In the genomic region with DNA sequence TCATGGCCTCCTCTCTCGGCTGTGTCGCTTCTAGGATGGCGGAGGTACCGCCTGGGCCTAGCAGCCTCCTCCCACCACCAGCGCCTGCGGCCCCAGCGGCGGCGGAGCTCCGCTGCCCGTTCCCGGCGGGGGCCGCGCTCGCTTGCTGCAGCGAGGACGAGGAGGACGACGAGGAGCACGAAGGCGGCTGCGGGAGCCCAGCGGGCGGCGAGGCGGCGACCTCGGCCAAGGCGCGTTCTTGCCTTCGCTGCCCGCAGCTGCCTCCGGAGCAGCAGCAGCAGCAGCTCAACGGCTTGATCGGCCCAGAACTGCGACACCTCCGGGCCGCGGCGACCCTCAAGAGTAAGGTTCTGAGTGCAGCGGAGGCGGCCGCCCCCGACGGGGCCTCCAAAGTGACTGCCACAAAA, we compare ENCODE assay signal across 8 mouse cellular contexts. TPM values are rescaled to one million over a fixed set of nuclear protein-coding genes. Genes with fewer than 3 reads are reported as not detected.
A peak's percentile ranks its signal among the peaks of the same experiment; 100 is the strongest.
DNase-seq lines count a peak whose midpoint lies in the region; ATAC-seq lines count a peak whose summit lies in the region.

No protein-coding gene starts in this region.

- H3K27me3 ChIP-seq in midbrain, embryonic 15.5 days (replicated peaks) = no peaks in the 10 kb centered on the region

- H3K9ac ChIP-seq in midbrain, embryonic 15.5 days = peak overlapping the region; percentile 87

- peak overlapping the region; percentile 83 for H3K27ac ChIP-seq in midbrain, embryonic 15.5 days

- peaks cover 36% of the 10 kb centered on the region for H3K4me1 ChIP-seq in midbrain, embryonic 15.5 days

- DNase-seq in urinary bladder, adult 2 months (ENCODE audit: low spot score) = peak; percentile 60
- DNase-seq in urinary bladder, postnatal 10 days (ENCODE audit: low spot score) = no peak
- DNase-seq in embryo, embryonic 11.5 days (ENCODE audit: low read depth, low spot score) = peak; percentile 30
- DNase-seq in gastrocnemius, postnatal 4 days (ENCODE audit: low spot score in 2 of 2) = peak; percentile 37 to 63
- DNase-seq in kidney, adult 8-10 months = peak; percentile 30 to 42
- DNase-seq in liver = peak; percentile 68
- DNase-seq in spleen, postnatal 14 days (ENCODE audit: low spot score in 2 of 2) = peak; percentile 36 to 50

- 1% methylated on average over 46 of the region's 46 CpGs for WGBS in midbrain, embryonic 15.5 days

- H3K4me3 ChIP-seq in midbrain, embryonic 15.5 days = peak overlapping the region; percentile 77

- peak; percentile 87 for ATAC-seq in midbrain, embryonic 15.5 days (replicated peaks)

- H3K9me3 ChIP-seq in midbrain, embryonic 15.5 days = no peaks in the 10 kb centered on the region

- H3K36me3 ChIP-seq in midbrain, embryonic 15.5 days (replicated peaks) = no peaks in the 10 kb centered on the region

- peak overlapping the region; percentile 74 for H3K4me2 ChIP-seq in midbrain, embryonic 15.5 days

RNA-seq across cellular contexts. Expression of a gene that starts 0.6 kb away (rescaled TPM):
- polyA plus RNA-seq in urinary bladder, adult 2 months (2012; rRNA removed) = 15.7 and 16.2 TPM in 2 replicates
- 10 to 100 TPM; 21.5 to 29.2 TPM for total RNA-seq in gastrocnemius, postnatal 4 days (2021)
- polyA plus RNA-seq in midbrain, embryonic 15.5 days (2015; fragmentation: Nextera tagmentation; extraction: Ambion mirVana) = 14.0 and 17.6 TPM in 2 replicates
